ENCODE assay signal across 9 mouse cellular contexts in the genomic region with DNA sequence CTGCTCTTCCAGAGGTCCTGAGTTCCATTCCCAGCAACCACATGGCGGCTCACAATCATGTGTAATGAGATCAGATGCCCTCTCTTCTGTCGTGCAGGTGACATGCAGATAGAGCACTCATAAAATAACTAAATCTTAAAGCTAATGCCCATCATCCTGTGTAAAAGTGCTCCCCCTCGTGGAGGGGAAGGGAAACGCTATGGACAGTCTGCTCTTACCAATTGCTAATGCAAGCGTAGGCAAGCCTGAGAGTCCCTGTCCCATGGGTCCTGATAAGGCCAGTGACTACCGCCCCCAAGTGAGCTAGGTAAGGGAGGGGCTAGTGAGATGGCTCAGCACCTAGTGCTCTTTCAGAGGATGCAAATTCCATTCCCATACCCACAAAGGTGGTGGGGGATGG. TPM values are rescaled to one million over a fixed set of nuclear protein-coding genes. Genes with fewer than 3 reads are reported as not detected.
A peak's percentile ranks its signal among the peaks of the same experiment; 100 is the strongest.
DNase-seq lines count a peak whose midpoint lies in the region; ATAC-seq and TF ChIP-seq lines count a peak whose summit lies in the region.
"Had no signal": no experiment of that assay in that cellular context is flagged by ENCODE, and none has a peak within 500 bp of the region (broad histone marks: within the 10 kb centered on the region; RNA-seq: fewer than 3 reads in every experiment).

No protein-coding gene starts in this region.

- H3K9me3 ChIP-seq in heart, embryonic 12.5 days (replicated peaks): no peaks in the 10 kb centered on the region
- no peaks in the 10 kb centered on the region for H3K9me3 ChIP-seq in embryonic facial prominence, embryonic 14.5 days (ENCODE audit: control insufficient read depth, low read length)
- H3K9me3 ChIP-seq: lung, embryonic 15.5 days had no signal

- TF ChIP-seq CTCF in C2C12 (IDR thresholded peaks at IDR 0.05; ENCODE audit: control insufficient read depth, insufficient read depth, insufficient read length): peak; percentile 56

- H3K4me1 ChIP-seq in heart, embryonic 12.5 days (replicated peaks): no peaks in the 10 kb centered on the region
- no peaks in the 10 kb centered on the region for H3K4me1 ChIP-seq in embryonic facial prominence, embryonic 14.5 days (ENCODE audit: control insufficient read depth, insufficient read depth, low read length)
- H3K4me1 ChIP-seq: lung, embryonic 15.5 days had no signal

- no peaks in the 10 kb centered on the region for H3K27me3 ChIP-seq in heart, embryonic 12.5 days (replicated peaks)
- no peaks in the 10 kb centered on the region for H3K27me3 ChIP-seq in C2C12 (ENCODE audit: control insufficient read depth, insufficient read depth, insufficient read length)
- no peaks in the 10 kb centered on the region for H3K27me3 ChIP-seq in embryonic facial prominence, embryonic 14.5 days (replicated peaks; ENCODE audit: control insufficient read depth, insufficient read depth, low read length)
- H3K27me3 ChIP-seq: lung, embryonic 15.5 days had no signal

- no peaks in the 10 kb centered on the region for H3K79me3 ChIP-seq in C2C12 (ENCODE audit: low read depth)

- H3K9ac ChIP-seq in heart, embryonic 12.5 days: no peak overlapping the region
- no peak overlapping the region for H3K9ac ChIP-seq in embryonic facial prominence, embryonic 14.5 days (ENCODE audit: low read depth, low read length)
- H3K9ac ChIP-seq: lung, embryonic 15.5 days had no signal

- no peak; the same call in 1 of the 2 replicates for ATAC-seq in heart, embryonic 12.5 days (ENCODE audit: insufficient number of reproducible peaks, low FRiP score)
- no peak for ATAC-seq in embryonic facial prominence, embryonic 14.5 days (ENCODE audit: low read depth)

- 17% methylated on average over 6 of the region's 6 CpGs for WGBS in heart, embryonic 12.5 days
- 12% methylated on average over 6 of the region's 6 CpGs for WGBS in embryonic facial prominence, embryonic 14.5 days

- peak; percentile 71 to 89 for DNase-seq in heart, adult 18-20 months
- peak; percentile 84 for DNase-seq in adrenal gland, postnatal 10 days
- DNase-seq in embryonic facial prominence, embryonic 14.5 days (ENCODE audit: low spot score): peak; percentile 45
- peak; percentile 80 to 83 for DNase-seq in kidney, postnatal 4 days
- peak; percentile 53 to 63 for DNase-seq in monocyte, adult 2 months (ENCODE audit: low read depth in 1 of 2, low spot score in 2 of 2)
- DNase-seq in yolk sac, embryonic 10.5 days (ENCODE audit: low spot score): peak; percentile 49

- peaks cover 72% of the 10 kb centered on the region for H3K36me3 ChIP-seq in heart, embryonic 12.5 days
- no peaks in the 10 kb centered on the region for H3K36me3 ChIP-seq in C2C12 (ENCODE audit: control insufficient read depth, insufficient read depth)
- peaks cover 71% of the 10 kb centered on the region for H3K36me3 ChIP-seq in embryonic facial prominence, embryonic 14.5 days (ENCODE audit: control insufficient read depth, insufficient read depth, low read length)

- no peak overlapping the region for H3K4me3 ChIP-seq in heart, embryonic 12.5 days
- no peak overlapping the region for H3K4me3 ChIP-seq in C2C12 (ENCODE audit: insufficient read depth, poor library complexity, severe bottlenecking)
- H3K4me3 ChIP-seq in embryonic facial prominence, embryonic 14.5 days (ENCODE audit: low read depth, low read length): no peak overlapping the region
- H3K4me3 ChIP-seq: lung, embryonic 15.5 days had no signal

- no peaks in the 10 kb centered on the region for H3K79me2 ChIP-seq in C2C12 (ENCODE audit: control insufficient read depth, insufficient read depth)

- no peak overlapping the region for H3K27ac ChIP-seq in heart, embryonic 12.5 days (ENCODE audit: poor library complexity, severe bottlenecking)
- no peak overlapping the region for H3K27ac ChIP-seq in embryonic facial prominence, embryonic 14.5 days (replicated peaks; ENCODE audit: low read depth, low read length)
- H3K27ac ChIP-seq: lung, embryonic 15.5 days had no signal

- H3ac ChIP-seq in C2C12 (ENCODE audit: control insufficient read depth, insufficient read length, low read depth): no peak overlapping the region

- H3K4me2 ChIP-seq in heart, embryonic 12.5 days: no peak overlapping the region
- no peak overlapping the region for H3K4me2 ChIP-seq in embryonic facial prominence, embryonic 14.5 days (ENCODE audit: low read depth, low read length)
- H3K4me2 ChIP-seq: lung, embryonic 15.5 days had no signal

TF ChIP-seq in C2C12, 6 proteins besides CTCF, POLR2A, EP300 and RAD21:
- TF ChIP-seq CEBPB (IDR thresholded peaks at IDR 0.05; ENCODE audit: low read depth): no peak

RNA-seq across cellular contexts. Expression of gene Egfl8, which starts 3.2 kb away (rescaled TPM):
- total RNA-seq in heart, adult 18-20 months (2021): 1 to 10 TPM in 1 of 2 experiments, under 1 TPM in 1; 0.85 to 1.1 TPM
- polyA plus RNA-seq in heart, embryonic 12.5 days (2016; fragmentation: Nextera tagmentation; extraction: Ambion mirVana): 0.30 and 0.57 TPM in 2 replicates
- polyA plus RNA-seq in C2C12 (2012; fragmentation: generic; extraction: Trizol): 0.22 TPM
- total RNA-seq in adrenal gland, postnatal 10 days (2021): 1 to 10 TPM; 6.1 to 9.9 TPM
- 12.3 and 14.0 TPM in 2 replicates for polyA plus RNA-seq in embryonic facial prominence, embryonic 14.5 days (2014; fragmentation: Nextera tagmentation; extraction: Ambion mirVana)

RNA-seq across cellular contexts. Expression of gene Ppt2, which starts 9.3 kb away (rescaled TPM):
- total RNA-seq in heart, adult 18-20 months (2021): 10 to 100 TPM; 55.5 to 55.8 TPM
- 28.9 TPM in 2 replicates for polyA plus RNA-seq in heart, embryonic 12.5 days (2016; fragmentation: Nextera tagmentation; extraction: Ambion mirVana)
- polyA plus RNA-seq in C2C12 (2012; fragmentation: generic; extraction: Trizol): 12.7 TPM
- 10 to 100 TPM; 47.8 to 48.0 TPM for total RNA-seq in adrenal gland, postnatal 10 days (2021)
- 23.6 and 26.4 TPM in 2 replicates for polyA plus RNA-seq in embryonic facial prominence, embryonic 14.5 days (2014; fragmentation: Nextera tagmentation; extraction: Ambion mirVana)

RNA-seq across cellular contexts. Expression of gene Prrt1, which starts 10.3 kb away (rescaled TPM):
- total RNA-seq in heart, adult 18-20 months (2021): 1 to 10 TPM in 1 of 2 experiments, under 1 TPM in 1; 0.93 to 1.5 TPM
- polyA plus RNA-seq in heart, embryonic 12.5 days (2016; fragmentation: Nextera tagmentation; extraction: Ambion mirVana): 0.17 TPM in 1 of 2 replicates, not detected in the other
- not detected for polyA plus RNA-seq in C2C12 (2012; fragmentation: generic; extraction: Trizol)
- total RNA-seq in adrenal gland, postnatal 10 days (2021): 1 to 10 TPM; 4.5 to 7.9 TPM
- polyA plus RNA-seq in embryonic facial prominence, embryonic 14.5 days (2014; fragmentation: Nextera tagmentation; extraction: Ambion mirVana): 0.64 and 0.92 TPM in 2 replicates

RNA-seq across cellular contexts. Expression of gene Agpat1, which starts 14.9 kb away (rescaled TPM):
- 10 to 100 TPM; 67.9 to 72.4 TPM for total RNA-seq in heart, adult 18-20 months (2021)
- 52.5 and 52.8 TPM in 2 replicates for polyA plus RNA-seq in heart, embryonic 12.5 days (2016; fragmentation: Nextera tagmentation; extraction: Ambion mirVana)
- polyA plus RNA-seq in C2C12 (2012; fragmentation: generic; extraction: Trizol): 73.9 TPM
- total RNA-seq in adrenal gland, postnatal 10 days (2021): 10 to 100 TPM; 92.7 TPM
- polyA plus RNA-seq in embryonic facial prominence, embryonic 14.5 days (2014; fragmentation: Nextera tagmentation; extraction: Ambion mirVana): 54.8 and 60.5 TPM in 2 replicates

RNA-seq across cellular contexts. Expression of gene Rnf5, which starts 15.5 kb away (rescaled TPM):
- total RNA-seq in heart, adult 18-20 months (2021): 10 to 100 TPM; 40.9 to 43.3 TPM
- 123 and 126 TPM in 2 replicates for polyA plus RNA-seq in heart, embryonic 12.5 days (2016; fragmentation: Nextera tagmentation; extraction: Ambion mirVana)
- 37.1 TPM for polyA plus RNA-seq in C2C12 (2012; fragmentation: generic; extraction: Trizol)
- 10 to 100 TPM; 70.4 to 71.5 TPM for total RNA-seq in adrenal gland, postnatal 10 days (2021)
- polyA plus RNA-seq in embryonic facial prominence, embryonic 14.5 days (2014; fragmentation: Nextera tagmentation; extraction: Ambion mirVana): 80.8 and 85.3 TPM in 2 replicates
